Mouse (Mus musculus): ENCODE measurements around the gene 4930579G24Rik. TPM values are rescaled to one million over a fixed set of nuclear protein-coding genes. Genes with fewer than 3 reads are reported as not detected.

The 4930579G24Rik gene
- polyA plus RNA-seq, 3 experiments from 2014 or later = 6.8 to 34.0 (median 10.7) TPM

Other genes with a start within 250 kb of the 4930579G24Rik start
- under 1 TPM; 0.13 to 0.40 (median 0.29) TPM for gene Fnip2, start 61.3 kb upstream of the 4930579G24Rik start, polyA plus RNA-seq (2017; shearing (Covaris generic))
- 100 to 1,000 TPM; 118 to 138 (median 118) TPM for gene Ppid, start 37.7 kb upstream of the 4930579G24Rik start, polyA plus RNA-seq (2017; shearing (Covaris generic))
- 10 to 100 TPM; 39.9 to 51.6 (median 42.9) TPM for gene Etfdh, start 421 bp downstream of the 4930579G24Rik start, polyA plus RNA-seq (2017; shearing (Covaris generic))
- under 1 TPM in 1 of 3 experiments, not detected in 2; 0.11 TPM for gene Rxfp1, start 108.8 kb downstream of the 4930579G24Rik start, polyA plus RNA-seq (2017; shearing (Covaris generic))
- under 1 TPM in 2 of 3 experiments, not detected in 1; 0.50 to 0.83 TPM for gene Tmem144, start 223.7 kb downstream of the 4930579G24Rik start, polyA plus RNA-seq (2017; shearing (Covaris generic))

Measured in inflammation-experienced regulatory T-cells, adult 6 months (primary cell).